Mouse (Mus musculus): ENCODE data around the gene Pfkm. TPM values are rescaled to one million over a fixed set of nuclear protein-coding genes. Genes with fewer than 3 reads are reported as not detected.

The Pfkm gene
- total RNA-seq (2014; rRNA removed) (97.3 and 102 TPM in 2 replicates), polyA plus RNA-seq (2015; fragmentation: Nextera tagmentation; extraction: Ambion mirVana) (91.5 and 94.0 TPM in 2 replicates)

GRCm38 (mm10) chr15:98092372-98093120, at the start of gene Pfkm:
Gene Pfkm, plus strand, starts transcription at chr15:98092589.
- H3K36me3 ChIP-seq (ENCODE audit: insufficient read depth, low read length): no peaks in the 10 kb centered on the region
- H3K9me3 ChIP-seq (ENCODE audit: low read length): no peaks in the 10 kb centered on the region
- H3K27ac ChIP-seq: peak within 1 kb of the TSS; percentile 98
- peak within 1 kb of the TSS; percentile 86 for H3K4me3 ChIP-seq (ENCODE audit: low read length)
- no peak for ATAC-seq
- H3K9ac ChIP-seq (replicated peaks; ENCODE audit: low read length): peak within 1 kb of the TSS; percentile 67
- peak within 1 kb of the TSS; percentile 59 for H3K4me2 ChIP-seq (ENCODE audit: low read depth, low read length)
- no peak for TF ChIP-seq CTCF (IDR thresholded peaks at IDR 0.05; ENCODE audit: low read depth)
- WGBS: under 1% methylated on average over 27 of the region's 30 CpGs
- no peak for DNase-seq (ENCODE audit: low spot score)
- H3K4me1 ChIP-seq (ENCODE audit: insufficient read depth, low read length): peaks cover 11% of the 10 kb centered on the region; the same call in 1 of the 2 replicates
- no peaks in the 10 kb centered on the region for H3K27me3 ChIP-seq (ENCODE audit: insufficient read depth, low read length)

- peaks cover 65% of the 10 kb centered on the region for H3K36me3 ChIP-seq (ENCODE audit: insufficient read depth, low read length)
- no peak for DNase-seq (ENCODE audit: low spot score)
- no peak overlapping the region for H3K4me2 ChIP-seq (ENCODE audit: low read depth, low read length)
- no peaks in the 10 kb centered on the region for H3K9me3 ChIP-seq (ENCODE audit: low read length)
- no peak overlapping the region for H3K27ac ChIP-seq
- H3K4me1 ChIP-seq (ENCODE audit: insufficient read depth, low read length): no peaks in the 10 kb centered on the region
- ATAC-seq: no peak
- H3K4me3 ChIP-seq (ENCODE audit: low read length): no peak overlapping the region
- 96% methylated on average over 6 of the region's 6 CpGs for WGBS
- no peak for TF ChIP-seq CTCF (IDR thresholded peaks at IDR 0.05; ENCODE audit: low read depth)
- no peaks in the 10 kb centered on the region for H3K27me3 ChIP-seq (ENCODE audit: insufficient read depth, low read length)
- H3K9ac ChIP-seq (replicated peaks; ENCODE audit: low read length): no peak overlapping the region
Measured at GRCm38 (mm10) chr15:98043967-98044366, 48.4 kb upstream of the Pfkm start.

GRCm38 (mm10) chr15:98044387-98044786, 48.0 kb upstream of the Pfkm start:
- ATAC-seq (no peak), DNase-seq (ENCODE audit: low spot score) (no peak)
- no peaks in the 10 kb centered on the region for H3K4me1 ChIP-seq (ENCODE audit: insufficient read depth, low read length)
- H3K9ac ChIP-seq (replicated peaks; ENCODE audit: low read length): no peak overlapping the region
- H3K9me3 ChIP-seq (ENCODE audit: low read length): no peaks in the 10 kb centered on the region
- no peak overlapping the region for H3K27ac ChIP-seq
- H3K27me3 ChIP-seq (ENCODE audit: insufficient read depth, low read length): no peaks in the 10 kb centered on the region
- no peak overlapping the region for H3K4me3 ChIP-seq (ENCODE audit: low read length)
- WGBS: 96% methylated on average over 5 of the region's 5 CpGs
- peak; percentile 37 for TF ChIP-seq CTCF (IDR thresholded peaks at IDR 0.05; ENCODE audit: low read depth)
- H3K4me2 ChIP-seq (ENCODE audit: low read depth, low read length): no peak overlapping the region
- H3K36me3 ChIP-seq (ENCODE audit: insufficient read depth, low read length): peaks cover 61% of the 10 kb centered on the region

GRCm38 (mm10) chr15:98048918-98049700, 43.3 kb upstream of the Pfkm start:
- no peak overlapping the region for H3K9ac ChIP-seq (replicated peaks; ENCODE audit: low read length)
- no peak overlapping the region for H3K4me2 ChIP-seq (ENCODE audit: low read depth, low read length)
- TF ChIP-seq CTCF (IDR thresholded peaks at IDR 0.05; ENCODE audit: low read depth): no peak
- DNase-seq (ENCODE audit: low spot score): no peak
- no peak overlapping the region for H3K4me3 ChIP-seq (ENCODE audit: low read length)
- no peaks in the 10 kb centered on the region for H3K4me1 ChIP-seq (ENCODE audit: insufficient read depth, low read length)
- H3K36me3 ChIP-seq (ENCODE audit: insufficient read depth, low read length): peaks cover 56% of the 10 kb centered on the region
- no peaks in the 10 kb centered on the region for H3K27me3 ChIP-seq (ENCODE audit: insufficient read depth, low read length)
- no peaks in the 10 kb centered on the region for H3K9me3 ChIP-seq (ENCODE audit: low read length)
- ATAC-seq: no peak
- H3K27ac ChIP-seq: no peak overlapping the region
- 90% methylated on average over 13 of the region's 13 CpGs for WGBS

GRCm38 (mm10) chr15:98051685-98052084, 40.7 kb upstream of the Pfkm start:
- no peaks in the 10 kb centered on the region for H3K9me3 ChIP-seq (ENCODE audit: low read length)
- WGBS: 88% methylated on average over 5 of the region's 5 CpGs
- peaks cover 43% of the 10 kb centered on the region for H3K36me3 ChIP-seq (ENCODE audit: insufficient read depth, low read length)
- no peaks in the 10 kb centered on the region for H3K4me1 ChIP-seq (ENCODE audit: insufficient read depth, low read length)
- H3K9ac ChIP-seq (replicated peaks; ENCODE audit: low read length): no peak overlapping the region
- no peak for DNase-seq (ENCODE audit: low spot score)
- no peak for ATAC-seq
- no peaks in the 10 kb centered on the region for H3K27me3 ChIP-seq (ENCODE audit: insufficient read depth, low read length)
- no peak for TF ChIP-seq CTCF (IDR thresholded peaks at IDR 0.05; ENCODE audit: low read depth)
- H3K4me3 ChIP-seq (ENCODE audit: low read length): no peak overlapping the region
- H3K4me2 ChIP-seq (ENCODE audit: low read depth, low read length): no peak overlapping the region
- no peak overlapping the region for H3K27ac ChIP-seq

GRCm38 (mm10) chr15:98055246-98055645, 37.1 kb upstream of the Pfkm start:
- H3K4me2 ChIP-seq (ENCODE audit: low read depth, low read length): no peak overlapping the region
- ATAC-seq (0 out of 2 replicates have a peak, but pooled peaks have one; percentile 56), DNase-seq (ENCODE audit: low spot score) (peak; percentile 85)
- no peak overlapping the region for H3K4me3 ChIP-seq (ENCODE audit: low read length)
- WGBS: 21% methylated on average over 5 of the region's 5 CpGs
- no peak overlapping the region for H3K27ac ChIP-seq
- H3K4me1 ChIP-seq (ENCODE audit: insufficient read depth, low read length): no peaks in the 10 kb centered on the region
- no peaks in the 10 kb centered on the region for H3K9me3 ChIP-seq (ENCODE audit: low read length)
- no peaks in the 10 kb centered on the region for H3K27me3 ChIP-seq (ENCODE audit: insufficient read depth, low read length)
- TF ChIP-seq CTCF (IDR thresholded peaks at IDR 0.05; ENCODE audit: low read depth): peak; percentile 80
- H3K9ac ChIP-seq (replicated peaks; ENCODE audit: low read length): no peak overlapping the region
- peaks cover 48% of the 10 kb centered on the region for H3K36me3 ChIP-seq (ENCODE audit: insufficient read depth, low read length)
